In the genomic region with DNA sequence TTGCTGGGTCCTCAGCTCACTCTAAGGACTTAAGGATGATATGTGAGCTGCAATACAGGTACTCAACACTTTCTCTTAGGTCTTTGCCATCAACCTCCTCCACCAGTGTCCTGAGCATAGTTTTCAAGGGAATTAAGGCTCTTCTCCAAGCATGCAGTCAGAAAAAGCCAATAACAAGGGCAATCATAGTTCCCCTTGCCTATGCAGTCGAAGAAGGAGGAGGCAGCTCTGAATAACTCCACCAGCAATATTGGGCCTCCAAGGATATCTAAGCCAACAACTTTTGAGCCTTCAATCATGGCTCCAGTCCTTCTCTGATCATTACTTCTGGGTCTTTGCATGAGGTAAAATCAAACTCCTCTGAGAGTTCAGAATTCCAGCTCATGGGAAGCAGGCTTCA, we compare ENCODE assay signal across 8 mouse cellular contexts.
A peak's percentile ranks its signal among the peaks of the same experiment; 100 is the strongest.
DNase-seq lines count a peak whose midpoint lies in the region; TF ChIP-seq lines count a peak whose summit lies in the region.
"Not testable (repeated sequence)": the region's sequence is repeated elsewhere in the genome, so short reads cannot be mapped to it uniquely, and the experiment has no call there.

No protein-coding gene starts in this region.

- WGBS in kidney, adult 2 months: 70% methylated on average over 1 of the region's 1 CpGs
- WGBS in lung, adult 2 months: 54% methylated on average over 1 of the region's 1 CpGs
- WGBS in thymus, adult 2 months: 78% methylated on average over 1 of the region's 1 CpGs

- H3K4me3 ChIP-seq in kidney, adult 2 months (ENCODE audit: insufficient read depth, low read depth, low read length); lung, adult 2 months (replicated peaks; ENCODE audit: extremely low read depth, low read depth, low read length); thymus, adult 2 months (ENCODE audit: control insufficient read depth, insufficient read depth, low read length): not testable (repeated sequence)

- not testable (repeated sequence) for H3K27ac ChIP-seq in kidney, adult 2 months (ENCODE audit: insufficient read depth, low read depth, low read length); thymus, adult 2 months (ENCODE audit: control insufficient read depth, insufficient read depth, low read length)

- TF ChIP-seq CTCF in kidney, adult 2 months (conservative IDR thresholded peaks at IDR 0.05; ENCODE audit: insufficient read depth, insufficient read length, low read depth, low read length); lung, adult 2 months (IDR thresholded peaks at IDR 0.05; ENCODE audit: insufficient read depth, low read length); thymus, adult 2 months (IDR thresholded peaks at IDR 0.05; ENCODE audit: borderline replicate concordance, control insufficient read depth, extremely low read depth, insufficient read depth, low read length, poor library complexity): not testable (repeated sequence)

- H3K36me3 ChIP-seq in kidney, adult 2 months (ENCODE audit: control insufficient read depth, insufficient read depth, low read length); thymus, adult 2 months (ENCODE audit: control insufficient read depth, insufficient read depth, low read length): not testable (repeated sequence)

- H3K4me1 ChIP-seq in kidney, adult 2 months (ENCODE audit: control insufficient read depth, insufficient read depth, low read length); lung, adult 2 months (ENCODE audit: control insufficient read depth, insufficient read depth, low read length); thymus, adult 2 months (replicated peaks; ENCODE audit: control insufficient read depth, insufficient read depth, low read length): not testable (repeated sequence)

- not testable (repeated sequence) for H3K27me3 ChIP-seq in kidney, adult 2 months (replicated peaks; ENCODE audit: control insufficient read depth, insufficient read depth, low read length); thymus, adult 2 months (ENCODE audit: control insufficient read depth, insufficient read depth, low read length)

- not testable (repeated sequence) for TF ChIP-seq POLR2A in kidney, adult 2 months (IDR thresholded peaks at IDR 0.05; ENCODE audit: low read depth, low read length); lung, adult 2 months (IDR thresholded peaks at IDR 0.05; ENCODE audit: borderline replicate concordance, extremely low read depth, low read depth, low read length); thymus, adult 2 months (IDR thresholded peaks at IDR 0.05; ENCODE audit: control insufficient read depth, extremely low read depth, insufficient read depth, low read length, poor library complexity)

- peak; percentile 2 for DNase-seq in CD4-positive, CD25-positive, alpha-beta regulatory T cell, adult 2 months (ENCODE audit: low read depth, low spot score)
- DNase-seq in embryo, embryonic 10 days (ENCODE audit: low spot score): peak; percentile 3
- DNase-seq in heart, adult 8-10 months (ENCODE audit: low spot score): peak; percentile 12
- peak; percentile 20 for DNase-seq in kidney, adult 2 months
- DNase-seq in lung, adult 2 months: peak; percentile 2
- DNase-seq in right cerebral cortex, adult 18-20 months: peak; percentile 0
- peak; percentile 2 for DNase-seq in thymus, adult 2 months
- DNase-seq in urinary bladder, postnatal 25 days (ENCODE audit: low spot score): peak; percentile 7
